Mouse (Mus musculus) limb, embryonic 15.5 days (tissue): Measurements from ENCODE around the gene Cmtm4. TPM values are rescaled to one million over a fixed set of nuclear protein-coding genes. Genes with fewer than 3 reads are reported as not detected.

Experiments
- ATAC-seq: fragments of 200-750 bp; cut with Nextera tagmentation; 2 replicates; pipeline ENCODE4 v1.8.0; 2017; ENCODE audit warnings: low read depth, moderate TSS enrichment; ENCODE audit not compliant: insufficient number of reproducible peaks, low FRiP score, low TSS enrichment
- H3K27ac ChIP-seq: fragments of 300-500 bp; sonication (generic); 2 replicates; pipeline ENCODE4 v1.5.1; 2015; ENCODE audit warnings: moderate library complexity, mild to moderate bottlenecking, inconsistent platforms
- H3K27me3 ChIP-seq: fragments of 300-500 bp; sonication (generic); 2 replicates; pipeline ENCODE4 v1.6.1; 2015; ENCODE audit warnings: inconsistent platforms
- H3K36me3 ChIP-seq: fragments of 300-500 bp; sonication (generic); 2 replicates; pipeline ENCODE4 v1.6.1; 2015; ENCODE audit warnings: inconsistent platforms
- H3K4me1 ChIP-seq: fragments of 300-500 bp; sonication (generic); 2 replicates; pipeline ENCODE4 v1.6.1; 2015; ENCODE audit warnings: inconsistent platforms
- H3K4me2 ChIP-seq: fragments of 300-500 bp; sonication (generic); 2 replicates; pipeline ENCODE4 v1.6.1; 2015; ENCODE audit warnings: mild to moderate bottlenecking, inconsistent platforms
- H3K4me3 ChIP-seq: fragments of 300-500 bp; sonication (generic); 2 replicates; pipeline ENCODE4 v1.5.1; 2015; ENCODE audit warnings: mild to moderate bottlenecking, inconsistent platforms
- H3K9ac ChIP-seq: fragments of 300-500 bp; sonication (generic); 2 replicates; pipeline ENCODE4 v1.6.1; 2015; ENCODE audit warnings: inconsistent platforms
- H3K9me3 ChIP-seq: fragments of 300-500 bp; sonication (generic); 2 replicates; pipeline ENCODE4 v1.6.1; 2016; ENCODE audit warnings: inconsistent platforms
- WGBS: fragments of 180-500 bp; shearing (Covaris S2); methylation state at CpG from one replicate; pipeline ENCODE4 v1.1.7; 2015; 5-methylcytosine and 5-hydroxymethylcytosine counted together
- polyA plus RNA-seq: library from polyadenylated mRNA; unstranded; fragments of >200 nt; fragmentation: Nextera tagmentation; extraction: Ambion mirVana; gene quantifications from 2 replicates; pipeline ENCODE4 v1.2.1, GENCODE M21; 2015

Gene Cmtm4
- polyA plus RNA-seq, 1 experiment from 2014 or later, result 2.7 TPM

DNA sequence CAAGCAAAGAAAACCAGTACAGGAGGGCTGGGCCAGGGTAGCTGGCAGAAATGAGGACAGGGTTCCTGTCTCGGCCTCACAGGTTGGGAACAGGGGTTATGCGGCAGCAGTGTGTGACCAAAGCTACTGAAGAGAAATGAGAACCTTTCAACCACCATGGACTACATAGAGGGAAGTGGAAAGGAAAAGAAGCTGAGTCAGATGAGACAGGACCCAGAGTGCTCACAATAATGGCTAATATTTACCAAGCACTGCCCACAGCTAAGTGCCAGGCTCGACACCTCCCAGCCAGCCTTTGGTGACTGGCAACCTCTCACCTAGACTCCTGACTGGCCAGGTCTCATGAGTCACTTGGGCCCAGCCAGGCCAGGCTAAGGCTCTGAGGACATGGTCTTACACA lies 11.6 kb downstream of the Cmtm4 start:
- no peak for ATAC-seq
- no peaks in the 10 kb centered on the region for H3K27me3 ChIP-seq
- no peaks in the 10 kb centered on the region for H3K36me3 ChIP-seq
- H3K9ac ChIP-seq, result no peak overlapping the region
- 85% methylated on average over 3 of the region's 3 CpGs for WGBS
- no peak overlapping the region for H3K4me3 ChIP-seq
- peaks cover 52% of the 10 kb centered on the region for H3K4me1 ChIP-seq
- H3K27ac ChIP-seq, result peak overlapping the region; percentile 43
- H3K4me2 ChIP-seq, result no peak overlapping the region
- no peaks in the 10 kb centered on the region for H3K9me3 ChIP-seq

DNA sequence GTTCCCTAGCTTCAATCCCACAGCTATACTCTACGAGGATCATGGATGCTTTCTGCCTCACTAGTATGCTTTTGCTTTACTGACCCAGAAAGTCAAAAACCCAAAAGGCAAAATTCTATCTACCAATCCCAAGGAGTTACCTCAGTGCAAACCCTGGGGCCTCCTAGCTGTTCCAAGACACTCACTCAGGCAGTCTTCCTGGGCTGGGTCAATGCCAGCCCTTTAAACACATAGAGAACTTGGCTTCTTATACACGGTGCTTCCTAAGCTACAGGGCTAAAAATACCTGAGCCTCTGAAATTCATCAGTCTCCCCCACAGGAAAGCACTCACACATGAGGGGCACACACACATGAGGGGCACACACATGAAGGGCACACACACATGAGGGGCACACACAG lies 12.3 kb downstream of the Cmtm4 start:
- ATAC-seq, result no peak
- H3K36me3 ChIP-seq, result no peaks in the 10 kb centered on the region
- H3K4me3 ChIP-seq, result no peak overlapping the region
- WGBS, result 38% methylated on average over 2 of the region's 2 CpGs
- peaks cover 52% of the 10 kb centered on the region for H3K4me1 ChIP-seq
- no peak overlapping the region for H3K9ac ChIP-seq
- H3K4me2 ChIP-seq, result no peak overlapping the region
- peak overlapping the region; percentile 50 for H3K27ac ChIP-seq
- H3K27me3 ChIP-seq, result no peaks in the 10 kb centered on the region
- no peaks in the 10 kb centered on the region for H3K9me3 ChIP-seq

DNA sequence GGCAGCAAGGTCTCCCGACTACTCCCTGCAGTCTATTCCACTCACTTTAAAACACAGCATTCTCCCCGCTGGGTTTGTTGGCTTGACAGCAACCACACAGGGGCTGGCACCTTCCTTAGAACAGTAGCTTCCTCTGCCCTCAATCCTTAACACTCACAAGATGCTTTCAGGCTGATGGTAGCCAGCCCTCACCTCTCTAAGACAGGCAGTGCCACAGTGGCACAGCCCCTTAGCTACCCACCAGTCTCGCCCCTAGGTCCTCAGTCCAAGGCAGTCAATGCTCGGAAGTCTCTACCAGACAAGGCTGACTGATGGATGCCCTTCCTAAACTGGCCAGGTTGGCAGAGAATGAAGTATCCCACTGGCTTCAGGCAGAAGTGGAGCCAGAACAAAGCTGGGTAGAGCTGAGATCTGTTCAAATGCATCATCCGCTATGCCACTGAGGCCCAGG lies 14.6 kb downstream of the Cmtm4 start:
- Histone ChIP-seq H3K36me3 (no peaks in the 10 kb centered on the region), H3K4me2 (no peak overlapping the region), H3K27ac (no peak overlapping the region), H3K4me1 (peaks cover 32% of the 10 kb centered on the region), H3K9me3 (no peaks in the 10 kb centered on the region), H3K27me3 (no peaks in the 10 kb centered on the region), H3K9ac (no peak overlapping the region), H3K4me3 (no peak overlapping the region)
- 78% methylated on average over 5 of the region's 5 CpGs for WGBS
- no peak for ATAC-seq

DNA sequence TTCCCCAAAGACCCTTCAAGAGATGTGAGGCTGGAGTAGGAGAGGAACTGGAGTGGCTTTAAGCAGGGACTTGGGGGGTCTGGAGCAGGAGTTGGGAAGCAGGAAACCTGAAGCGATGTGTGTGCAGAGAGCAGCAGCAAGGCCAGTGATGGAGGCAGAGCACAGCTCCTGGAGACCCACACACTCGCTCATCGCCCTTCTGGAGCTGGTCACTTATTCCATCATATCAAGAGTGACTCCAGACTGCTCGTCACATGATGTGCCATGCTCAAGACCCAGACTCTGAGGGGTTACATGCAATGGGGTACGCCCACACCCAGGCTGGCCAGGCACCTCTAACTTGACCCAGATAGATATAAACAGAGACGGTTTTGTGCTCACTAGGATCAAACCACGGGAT lies 15.3 kb downstream of the Cmtm4 start:
- WGBS, result 81% methylated on average over 7 of the region's 7 CpGs
- ATAC-seq, result no peak
- no peak overlapping the region for H3K27ac ChIP-seq
- no peaks in the 10 kb centered on the region for H3K36me3 ChIP-seq
- H3K9ac ChIP-seq, result no peak overlapping the region
- no peaks in the 10 kb centered on the region for H3K9me3 ChIP-seq
- no peaks in the 10 kb centered on the region for H3K27me3 ChIP-seq
- peaks cover 32% of the 10 kb centered on the region for H3K4me1 ChIP-seq
- H3K4me3 ChIP-seq, result no peak overlapping the region
- H3K4me2 ChIP-seq, result no peak overlapping the region

DNA sequence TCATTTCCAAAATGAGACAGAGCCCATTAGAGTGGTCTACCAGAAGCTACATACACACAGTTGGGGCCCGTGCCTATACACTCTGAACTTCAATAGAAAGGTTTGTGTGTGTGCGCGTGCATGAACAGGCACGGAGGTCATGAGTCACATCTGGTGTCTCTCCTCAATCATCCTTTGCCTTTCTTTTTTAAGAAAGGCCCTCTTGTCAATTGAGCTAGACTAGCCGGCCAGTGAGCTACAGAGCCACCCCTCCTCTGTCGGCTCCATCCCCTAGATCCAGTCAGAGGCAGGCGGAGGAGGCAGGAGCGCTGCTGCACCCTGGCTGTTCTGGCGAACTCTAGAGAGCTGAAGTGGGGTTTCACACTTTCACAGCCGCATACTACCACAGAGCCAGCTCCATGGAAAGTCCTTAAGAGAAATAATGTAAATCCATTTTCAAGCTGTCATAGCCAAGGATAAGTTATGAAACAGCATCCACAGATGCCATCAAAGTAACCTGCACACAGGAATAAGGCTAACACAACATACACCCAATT lies 16.2 kb downstream of the Cmtm4 start:
- Histone ChIP-seq H3K27me3 (no peaks in the 10 kb centered on the region), H3K4me2 (no peak overlapping the region), H3K27ac (no peak overlapping the region), H3K9ac (no peak overlapping the region), H3K4me1 (peaks cover 37% of the 10 kb centered on the region), H3K9me3 (no peaks in the 10 kb centered on the region), H3K36me3 (no peaks in the 10 kb centered on the region), H3K4me3 (no peak overlapping the region)
- ATAC-seq, result no peak
- WGBS, result 67% methylated on average over 10 of the region's 10 CpGs

DNA sequence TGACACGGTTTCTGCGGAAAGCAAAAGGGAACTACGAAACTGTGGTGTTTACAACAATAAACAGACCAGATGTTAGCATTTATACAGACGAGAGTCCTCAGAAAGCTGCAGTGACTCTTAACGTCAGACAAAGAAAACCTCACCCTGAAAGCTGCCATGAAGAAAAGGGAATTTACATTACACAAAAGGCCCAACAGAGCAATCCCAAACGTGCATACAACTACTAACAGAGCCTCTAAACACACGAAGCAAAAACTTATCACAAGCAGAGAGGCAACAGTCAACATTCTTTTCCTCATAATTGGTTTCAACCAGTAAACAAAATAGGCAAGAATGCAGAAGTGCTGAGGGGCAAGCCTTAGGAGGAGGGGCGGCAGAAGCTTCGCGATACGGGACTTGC lies 18.9 kb downstream of the Cmtm4 start:
- WGBS, result 50% methylated on average over 11 of the region's 11 CpGs
- Histone ChIP-seq H3K36me3 (no peaks in the 10 kb centered on the region), H3K4me3 (no peak overlapping the region), H3K9ac (no peak overlapping the region), H3K27me3 (no peaks in the 10 kb centered on the region), H3K4me1 (peaks cover 19% of the 10 kb centered on the region), H3K9me3 (no peaks in the 10 kb centered on the region), H3K4me2 (no peak overlapping the region), H3K27ac (no peak overlapping the region)
- ATAC-seq, result no peak

DNA sequence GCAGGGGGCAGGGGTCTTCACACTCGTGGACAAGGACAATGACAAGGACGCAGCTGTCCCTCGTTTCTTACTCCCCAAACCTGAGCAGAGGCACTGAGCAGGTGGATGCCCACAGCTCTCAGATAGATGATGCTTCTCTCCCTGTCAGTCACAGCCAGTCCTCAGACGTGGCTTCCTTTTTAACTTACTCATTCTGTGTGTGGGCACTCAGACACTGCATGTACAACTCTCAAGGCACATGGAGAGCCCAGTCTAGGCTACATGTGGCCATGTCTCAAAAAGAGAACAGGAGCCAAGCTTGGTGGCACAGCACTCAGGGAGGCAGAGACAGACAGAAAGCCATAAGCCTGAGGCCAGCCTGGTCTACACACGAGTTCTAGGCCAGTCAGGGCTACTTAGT lies 19.6 kb downstream of the Cmtm4 start:
- H3K4me2 ChIP-seq, result no peak overlapping the region
- no peaks in the 10 kb centered on the region for H3K9me3 ChIP-seq
- no peak overlapping the region for H3K27ac ChIP-seq
- no peak for ATAC-seq
- no peaks in the 10 kb centered on the region for H3K27me3 ChIP-seq
- H3K4me1 ChIP-seq, result peaks cover 19% of the 10 kb centered on the region
- H3K36me3 ChIP-seq, result no peaks in the 10 kb centered on the region
- H3K9ac ChIP-seq, result no peak overlapping the region
- 76% methylated on average over 5 of the region's 5 CpGs for WGBS
- no peak overlapping the region for H3K4me3 ChIP-seq

DNA sequence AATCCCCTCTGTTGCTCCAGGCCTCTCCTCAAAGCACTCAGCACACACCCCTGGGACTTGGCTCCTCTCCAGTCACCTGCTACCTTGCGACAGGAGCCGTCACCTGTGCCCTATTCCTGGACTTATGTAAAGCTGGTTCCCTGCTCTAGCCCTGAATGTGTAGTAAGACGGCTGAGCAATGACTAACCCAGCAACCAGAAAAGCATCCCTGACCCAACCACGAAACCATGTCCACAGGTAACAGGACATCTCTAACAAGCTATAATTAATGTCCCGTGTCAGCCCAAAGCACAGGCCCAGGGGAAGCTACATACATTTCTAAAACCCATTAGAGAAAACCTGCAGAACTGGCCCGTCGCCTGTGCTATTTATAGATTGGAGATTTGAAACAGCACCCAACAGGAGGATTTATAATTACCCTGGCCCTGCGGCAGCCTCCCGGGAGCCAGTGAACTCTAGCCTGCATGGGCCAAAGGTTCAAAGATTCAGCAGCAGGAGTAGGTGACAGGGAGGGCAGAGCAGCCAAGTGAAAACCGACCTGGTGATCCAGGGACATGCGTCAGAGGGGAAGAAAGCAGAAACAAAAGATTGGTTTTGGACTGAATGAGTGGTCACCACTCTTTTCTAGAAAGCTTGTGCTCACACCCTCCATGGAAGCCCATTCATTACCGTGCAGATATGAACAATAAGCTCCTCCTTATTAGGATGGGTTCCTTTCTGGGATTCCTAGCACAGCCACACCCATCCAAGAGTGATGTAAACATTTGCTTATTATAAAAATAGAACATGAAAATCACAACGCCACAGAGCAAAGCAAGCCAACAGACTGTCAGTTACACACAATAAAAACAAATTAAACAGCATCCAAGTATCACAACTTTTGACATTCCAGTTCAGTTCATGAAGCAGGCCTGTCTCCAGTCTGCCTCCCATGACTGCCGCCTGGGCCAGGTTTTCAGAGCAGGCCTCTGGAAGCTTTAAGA lies 20.5 kb downstream of the Cmtm4 start:
- ATAC-seq, result no peak
- Histone ChIP-seq H3K9me3 (no peaks in the 10 kb centered on the region), H3K4me3 (no peak overlapping the region), H3K27me3 (no peaks in the 10 kb centered on the region), H3K36me3 (no peaks in the 10 kb centered on the region), H3K9ac (no peak overlapping the region), H3K4me2 (no peak overlapping the region), H3K27ac (peak overlapping the region; percentile 61; the same call in 1 of the 2 replicates), H3K4me1 (peaks cover 17% of the 10 kb centered on the region)
- 36% methylated on average over 14 of the region's 14 CpGs for WGBS

DNA sequence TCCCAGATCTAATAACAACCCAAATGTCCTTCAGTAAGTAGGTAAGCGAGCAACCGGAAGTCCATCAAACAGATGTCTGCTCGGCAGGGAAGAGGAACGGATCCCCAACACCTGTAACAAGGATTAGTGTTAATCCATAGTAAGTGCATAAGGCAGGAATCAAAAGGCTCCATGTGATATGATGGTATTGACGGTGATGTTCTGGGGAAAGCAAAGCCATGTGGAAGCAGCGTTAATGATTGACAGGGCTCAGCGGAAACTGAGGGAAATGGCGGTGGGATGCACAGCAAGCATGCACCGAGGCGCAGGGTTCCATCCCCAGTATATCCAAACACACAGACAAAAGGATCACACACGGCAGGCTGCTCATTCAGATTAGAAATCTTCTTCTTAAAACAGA lies 21.3 kb downstream of the Cmtm4 start:
- WGBS, result 69% methylated on average over 11 of the region's 11 CpGs
- Histone ChIP-seq H3K4me1 (peaks cover 17% of the 10 kb centered on the region), H3K36me3 (no peaks in the 10 kb centered on the region), H3K4me2 (no peak overlapping the region), H3K9me3 (no peaks in the 10 kb centered on the region), H3K9ac (no peak overlapping the region), H3K27ac (no peak overlapping the region), H3K27me3 (no peaks in the 10 kb centered on the region), H3K4me3 (no peak overlapping the region)
- no peak for ATAC-seq

DNA sequence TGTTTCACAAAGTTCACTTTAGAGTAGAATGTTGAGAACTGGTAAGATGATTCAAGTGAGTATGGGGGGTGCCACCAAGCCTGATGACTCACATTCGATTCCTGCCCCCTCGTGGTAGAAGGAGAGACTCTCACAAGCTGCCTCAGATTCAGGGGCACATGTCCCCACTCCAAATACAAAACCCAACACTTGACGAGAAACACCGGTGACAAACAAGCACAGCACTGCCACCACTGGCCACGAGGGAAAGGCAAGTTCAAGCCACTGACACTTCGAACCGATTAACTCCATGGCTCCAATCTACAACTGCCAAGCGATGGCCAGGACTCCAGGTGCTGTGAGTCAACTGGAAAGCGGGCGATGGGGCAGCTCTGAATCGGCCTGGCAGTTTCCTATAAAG lies 21.8 kb downstream of the Cmtm4 start:
- no peak overlapping the region for H3K27ac ChIP-seq
- no peak for ATAC-seq
- H3K4me2 ChIP-seq, result no peak overlapping the region
- no peak overlapping the region for H3K4me3 ChIP-seq
- H3K27me3 ChIP-seq, result no peaks in the 10 kb centered on the region
- H3K4me1 ChIP-seq, result peaks cover 17% of the 10 kb centered on the region
- no peaks in the 10 kb centered on the region for H3K9me3 ChIP-seq
- no peak overlapping the region for H3K9ac ChIP-seq
- WGBS, result 79% methylated on average over 11 of the region's 11 CpGs
- H3K36me3 ChIP-seq, result no peaks in the 10 kb centered on the region

DNA sequence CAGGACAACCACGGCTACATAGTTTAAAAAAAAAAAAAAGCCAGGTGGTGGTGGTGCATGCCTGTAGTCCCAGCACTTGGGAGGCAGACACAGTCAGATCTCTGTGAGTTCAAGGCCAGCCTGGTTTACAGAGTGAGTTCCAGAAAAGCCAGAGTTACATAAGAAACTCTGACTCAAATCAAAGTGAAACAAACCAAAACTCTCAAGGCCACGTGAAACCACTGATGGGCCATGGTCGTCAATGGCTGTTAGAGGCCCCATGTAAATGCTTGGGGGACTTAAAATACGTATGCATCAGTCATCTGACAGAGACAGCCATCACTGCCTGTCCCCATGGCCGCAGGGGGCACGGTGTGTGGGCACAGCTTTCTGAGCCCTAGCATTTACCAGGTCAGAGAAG lies 24.5 kb downstream of the Cmtm4 start:
- Histone ChIP-seq H3K27me3 (no peaks in the 10 kb centered on the region), H3K9ac (no peak overlapping the region), H3K4me2 (no peak overlapping the region), H3K9me3 (no peaks in the 10 kb centered on the region), H3K4me1 (peaks cover 17% of the 10 kb centered on the region), H3K27ac (no peak overlapping the region), H3K36me3 (no peaks in the 10 kb centered on the region), H3K4me3 (no peak overlapping the region)
- WGBS, result 87% methylated on average over 6 of the region's 6 CpGs
- ATAC-seq, result no peak

DNA sequence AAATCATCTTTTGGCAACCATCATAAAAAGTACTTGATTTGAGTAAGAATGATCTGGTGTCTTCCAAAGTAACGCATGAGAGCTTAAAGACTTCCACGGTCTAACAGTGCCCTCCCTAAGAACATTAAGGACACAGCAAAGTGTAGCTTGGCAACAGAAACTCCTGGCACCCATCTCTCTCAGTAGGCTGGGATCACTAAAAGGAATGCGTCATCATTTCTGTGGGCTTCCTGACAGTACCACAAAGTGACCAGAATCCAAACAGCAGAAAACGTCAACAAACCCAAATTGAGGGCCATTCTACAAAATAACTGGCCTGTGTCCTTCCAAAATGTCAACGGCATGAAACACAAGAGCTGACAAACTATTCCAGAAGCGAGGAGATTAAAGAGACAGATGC lies 25.5 kb downstream of the Cmtm4 start:
- no peak for ATAC-seq

More for the DNA sequence above, 25.5 kb downstream of the Cmtm4 start:
- Histone ChIP-seq H3K36me3 (no peaks in the 10 kb centered on the region), H3K27ac (no peak overlapping the region), H3K27me3 (no peaks in the 10 kb centered on the region), H3K9ac (no peak overlapping the region), H3K4me3 (no peak overlapping the region), H3K4me2 (no peak overlapping the region), H3K9me3 (no peaks in the 10 kb centered on the region), H3K4me1 (peaks cover 9% of the 10 kb centered on the region)
- 66% methylated on average over 6 of the region's 6 CpGs for WGBS
